Mouse (Mus musculus): ENCODE results near the gene Cryzl1.

GRCm38 (mm10) chr16:91674500-91674899, 54.3 kb downstream of the Cryzl1 start:
- TF ChIP-seq CTCF (IDR thresholded peaks at IDR 0.05; ENCODE audit: control insufficient read depth, insufficient read depth, low read length) (no peak), POLR2A (IDR thresholded peaks at IDR 0.05; ENCODE audit: borderline replicate concordance, control insufficient read depth, low read depth, low read length) (no peak)
